Mouse (Mus musculus) 3T3-L1 (cell line): ENCODE measurements at regions not wholly inside any gene's neighbourhood (a gene's known extent, or its start where the extent isn't known, plus 50 kb on each side); places are given as distances from the start of the nearest gene placed in this dataset.

ENCODE experiments used
- DNase-seq: peaks from one replicate; pipeline ENCODE4 v3.0.0-alpha.2; 2015; ENCODE audit warnings: low read depth, low spot score

DNA sequence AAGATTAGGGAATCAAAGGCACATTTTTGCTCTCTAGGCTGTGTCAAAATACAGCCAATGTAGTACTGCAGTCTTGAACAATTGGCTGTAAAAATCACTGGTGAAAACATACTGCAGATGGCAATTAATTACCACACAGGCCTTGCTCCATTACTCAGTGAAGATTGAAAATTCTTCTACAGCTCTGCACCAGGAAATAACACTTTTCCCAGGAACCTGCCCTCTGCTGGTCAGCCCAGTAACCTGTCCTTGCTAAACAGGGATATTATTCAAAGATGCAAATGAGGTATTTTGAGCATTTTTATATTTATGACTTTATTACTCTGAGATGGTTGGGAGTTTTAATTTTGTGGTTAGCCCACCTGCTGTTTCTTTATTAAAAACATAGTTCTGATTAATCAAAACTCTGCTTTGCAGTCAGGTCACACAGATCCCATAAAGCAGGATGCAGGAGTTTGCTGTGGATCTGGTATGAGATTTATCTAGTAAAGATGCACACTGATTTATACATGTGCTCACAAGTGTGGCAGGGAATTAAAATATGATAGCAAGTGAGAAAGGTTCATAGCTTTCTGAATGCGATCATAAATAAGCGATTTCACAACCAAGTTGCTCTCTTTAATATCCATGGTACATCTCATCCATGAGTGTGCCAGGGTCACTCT lies 815.3 kb upstream of the Ghitm start:
- peak; percentile 2 for DNase-seq
